Mouse (Mus musculus) MEL (cell line): ENCODE results near the gene S100a6. TPM values are rescaled to one million over a fixed set of nuclear protein-coding genes. Genes with fewer than 3 reads are reported as not detected.

Experiments used
- DNase-seq: peaks from one replicate; pipeline ENCODE4 v3.0.0; 2011; ENCODE audit warnings: low read depth, low spot score
- H3K27ac ChIP-seq: 2 replicates; pipeline ENCODE4 v1.5.1; 2012; ENCODE audit warnings: low read depth, mild to moderate bottlenecking, control low read depth, low read length, moderate library complexity; ENCODE audit not compliant: control insufficient read depth
- H3K27me3 ChIP-seq, 2 experiments: fragments of 150-350 bp in 1 of 2; sonication (generic) in 1 of 2; 2 replicates each; pipeline ENCODE4 v1.6.1; 2012; ENCODE audit warnings: low read length in 2 of 2, mild to moderate bottlenecking in 2 of 2, improper control_type of control experiment in 1 of 2, moderate library complexity in 1 of 2; ENCODE audit not compliant: insufficient read depth in 2 of 2, control insufficient read depth in 1 of 2
- H3K36me3 ChIP-seq, 2 experiments: 2 replicates each; pipeline ENCODE4 v1.6.1; 2012 to 2014; ENCODE audit warnings: low read length in 2 of 2, improper control_type of control experiment in 1 of 2, inconsistent platforms in 1 of 2, mild to moderate bottlenecking in 1 of 2; ENCODE audit not compliant: insufficient read depth in 2 of 2, control insufficient read depth in 1 of 2
- H3K4me1 ChIP-seq, 2 experiments: fragments of 150-350 bp in 1 of 2; sonication (generic) in 1 of 2; 2 replicates each; pipeline ENCODE4 v1.6.1; 2012; ENCODE audit warnings: low read length in 2 of 2, improper control_type of control experiment in 1 of 2, mild to moderate bottlenecking in 1 of 2; ENCODE audit not compliant: insufficient read depth in 2 of 2, control insufficient read depth in 1 of 2
- H3K4me3 ChIP-seq, 2 experiments: fragments of 150-350 bp in 1 of 2; sonication (generic) in 1 of 2; 2 replicates each; pipeline ENCODE4 v1.5.1; 2012; ENCODE audit warnings: low read depth in 2 of 2, low read length in 2 of 2, mild to moderate bottlenecking in 2 of 2, moderate library complexity in 2 of 2, control low read depth in 1 of 2, improper control_type of control experiment in 1 of 2; ENCODE audit not compliant: control insufficient read depth in 1 of 2, insufficient read depth in 1 of 2
- H3K79me2 ChIP-seq: 2 replicates; pipeline ENCODE4 v1.6.1; 2012; ENCODE audit warnings: mild to moderate bottlenecking, low read length, moderate library complexity; ENCODE audit not compliant: control insufficient read depth, poor library complexity, insufficient read depth
- H3K9ac ChIP-seq: 2 replicates; pipeline ENCODE4 v1.6.1; 2012; ENCODE audit warnings: low read depth, mild to moderate bottlenecking, control low read depth, low read length, moderate library complexity; ENCODE audit not compliant: control insufficient read depth, poor library complexity, severe bottlenecking
- H3K9me3 ChIP-seq: fragments of 150-350 bp; sonication (generic); replicated peaks from 2 replicates; pipeline ENCODE4 v1.6.1; 2012; ENCODE audit warnings: mild to moderate bottlenecking, low read length, improper control_type of control experiment, moderate library complexity; ENCODE audit not compliant: insufficient read depth
- CHD2 ChIP-seq: IDR thresholded peaks from 2 replicates; pipeline ENCODE4 v1.6.1; 2011; ENCODE audit warnings: low read length, improper control_type of control experiment
- CTCF ChIP-seq, 3 experiments: IDR thresholded peaks in 2 of 3; conservative IDR thresholded peaks in 1 of 3; 2 replicates each; pipeline ENCODE4 v1.5.1; 2011 to 2012; ENCODE audit warnings: low read length in 3 of 3, low read depth in 2 of 3, mild to moderate bottlenecking in 2 of 3, improper control_type of control experiment in 1 of 3, inconsistent platforms in 1 of 3, mixed read lengths in 1 of 3, moderate library complexity in 1 of 3; ENCODE audit not compliant: control insufficient read depth in 1 of 3, insufficient read depth in 1 of 3, poor library complexity in 1 of 3, severe bottlenecking in 1 of 3
- E2F4 ChIP-seq: IDR thresholded peaks from 2 replicates; pipeline ENCODE4 v1.6.1; 2011; ENCODE audit warnings: low read depth, low read length, improper control_type of control experiment, borderline replicate concordance
- ELF1 ChIP-seq: IDR thresholded peaks from 2 replicates; pipeline ENCODE4 v1.6.1; 2014; ENCODE audit warnings: low read depth, mild to moderate bottlenecking, inconsistent platforms, low read length, improper control_type of control experiment, moderate library complexity
- ETS1 ChIP-seq: IDR thresholded peaks from 2 replicates; pipeline ENCODE4 v1.6.1; 2012; ENCODE audit warnings: low read depth, mild to moderate bottlenecking, inconsistent platforms, low read length, improper control_type of control experiment, moderate library complexity
- GABPA ChIP-seq: IDR thresholded peaks from 2 replicates; pipeline ENCODE4 v1.6.1; 2012; ENCODE audit warnings: low read depth, mild to moderate bottlenecking, inconsistent platforms, low read length, improper control_type of control experiment, moderate library complexity
- GATA1 ChIP-seq: IDR thresholded peaks from 2 replicates; pipeline ENCODE4 v1.6.1; 2011; ENCODE audit warnings: low read depth, low read length, improper control_type of control experiment
- KAT2A ChIP-seq: conservative IDR thresholded peaks from 2 replicates; pipeline ENCODE4 v1.6.1; 2012; ENCODE audit warnings: low read depth, low read length, improper control_type of control experiment, inconsistent platforms
- MAFK ChIP-seq: IDR thresholded peaks from 2 replicates; pipeline ENCODE4 v1.6.1; 2011; ENCODE audit warnings: low read depth, mild to moderate bottlenecking, low read length, improper control_type of control experiment, borderline replicate concordance
- MAZ ChIP-seq: IDR thresholded peaks from 2 replicates; pipeline ENCODE4 v1.6.1; 2012; ENCODE audit warnings: low read depth, mild to moderate bottlenecking, inconsistent platforms, low read length, improper control_type of control experiment
- MXI1 ChIP-seq: IDR thresholded peaks from 2 replicates; pipeline ENCODE4 v1.6.1; 2011; ENCODE audit warnings: mild to moderate bottlenecking, low read depth, low read length, improper control_type of control experiment
- MYB ChIP-seq: IDR thresholded peaks from 2 replicates; pipeline ENCODE4 v1.6.1; 2011; ENCODE audit warnings: mild to moderate bottlenecking, low read depth, low read length, improper control_type of control experiment
- NELFE ChIP-seq: IDR thresholded peaks from 2 replicates; pipeline ENCODE4 v1.6.1; 2011; ENCODE audit warnings: low read depth, low read length, improper control_type of control experiment
- NRF1 ChIP-seq: IDR thresholded peaks from 2 replicates; pipeline ENCODE4 v1.6.1; 2014; ENCODE audit warnings: low read depth, mild to moderate bottlenecking, inconsistent platforms, low read length, improper control_type of control experiment, moderate library complexity; ENCODE audit not compliant: poor library complexity, insufficient read depth, severe bottlenecking
- POLR2AphosphoS2 ChIP-seq: IDR thresholded peaks from 2 replicates; pipeline ENCODE4 v1.6.1; 2011; ENCODE audit warnings: low read length, improper control_type of control experiment
- RAD21 ChIP-seq: IDR thresholded peaks from 2 replicates; pipeline ENCODE4 v1.6.1; 2011; ENCODE audit warnings: mild to moderate bottlenecking, low read depth, low read length, improper control_type of control experiment
- SIN3A ChIP-seq: IDR thresholded peaks from 2 replicates; pipeline ENCODE4 v1.6.1; 2012; ENCODE audit warnings: low read length, improper control_type of control experiment, inconsistent platforms
- SMC3 ChIP-seq: IDR thresholded peaks from 2 replicates; pipeline ENCODE4 v1.6.1; 2011; ENCODE audit warnings: low read depth, low read length, improper control_type of control experiment
- TAL1 ChIP-seq: IDR thresholded peaks from 2 replicates; pipeline ENCODE4 v1.6.1; 2012; ENCODE audit warnings: mild to moderate bottlenecking, inconsistent platforms, low read length, moderate library complexity, mixed read lengths
- TCF12 ChIP-seq: IDR thresholded peaks from 2 replicates; pipeline ENCODE4 v1.6.1; 2014; ENCODE audit warnings: low read depth, mild to moderate bottlenecking, inconsistent platforms, low read length, improper control_type of control experiment, moderate library complexity
- USF2 ChIP-seq, 2 experiments: IDR thresholded peaks; 2 replicates each; pipeline ENCODE4 v1.6.1; 2011 to 2012; ENCODE audit warnings: improper control_type of control experiment in 2 of 2, low read length in 2 of 2, borderline replicate concordance in 1 of 2, inconsistent platforms in 1 of 2, low read depth in 1 of 2, mild to moderate bottlenecking in 1 of 2; ENCODE audit not compliant: insufficient read depth in 1 of 2
- ZKSCAN1 ChIP-seq: IDR thresholded peaks from 2 replicates; pipeline ENCODE4 v1.6.1; 2012; ENCODE audit warnings: low read depth, mild to moderate bottlenecking, inconsistent platforms, low read length, improper control_type of control experiment, moderate library complexity
- ZMIZ1 ChIP-seq: IDR thresholded peaks from 2 replicates; pipeline ENCODE4 v1.6.1; 2012; ENCODE audit warnings: low read depth, mild to moderate bottlenecking, inconsistent platforms, low read length, improper control_type of control experiment, moderate library complexity
- ZNF384 ChIP-seq: IDR thresholded peaks from 2 replicates; pipeline ENCODE4 v1.6.1; 2012; ENCODE audit warnings: low read depth, mild to moderate bottlenecking, inconsistent platforms, low read length, improper control_type of control experiment
- polyA plus RNA-seq, 2 experiments: library from polyadenylated mRNA; stranded (reverse) in 1 of 2; unstranded in 1 of 2; fragments of >175 nt in 1 of 2; fragments of >200 nt in 1 of 2; gene quantifications; 2 replicates each; pipeline versions ENCODE4 v1.2.1 to v1.2.4; 2012; ENCODE audit warnings: low replicate concordance in 2 of 2, low read depth in 1 of 2; ENCODE audit not compliant: insufficient read length in 2 of 2, insufficient read depth in 1 of 2, missing spikeins in 1 of 2
- total RNA-seq: library from RNA; depleted of rRNA; stranded (reverse); fragments of 300-350 nt; gene quantifications from 2 replicates; pipeline ENCODE4 v1.2.3, GENCODE M21; 2012

S100a6 gene
- total and polyA plus RNA-seq, 3 experiments = 0.85 to 4.7 TPM; not detected in 1

DNA sequence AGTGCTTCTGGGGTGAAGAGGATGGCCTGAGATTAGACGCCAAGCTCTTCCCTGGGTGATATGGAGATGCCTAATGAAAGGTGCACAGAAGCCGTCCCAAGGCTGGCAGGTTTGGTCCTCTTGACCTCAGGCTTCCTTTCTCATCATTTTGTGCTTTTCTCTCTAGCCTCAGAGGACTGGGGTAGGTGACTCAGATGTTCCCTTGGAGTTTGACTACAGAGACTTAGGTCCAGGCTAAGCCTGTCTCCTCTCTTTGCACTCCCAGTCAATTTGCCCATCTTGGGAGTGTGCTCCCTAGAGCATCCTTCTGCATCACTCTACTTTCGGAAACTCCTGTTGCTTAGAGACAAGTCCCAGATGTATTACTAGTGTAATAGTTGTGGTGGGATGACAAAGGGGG, 5.3 kb upstream of the S100a6 start (continued):
- no peak for TF ChIP-seq RAD21

DNA sequence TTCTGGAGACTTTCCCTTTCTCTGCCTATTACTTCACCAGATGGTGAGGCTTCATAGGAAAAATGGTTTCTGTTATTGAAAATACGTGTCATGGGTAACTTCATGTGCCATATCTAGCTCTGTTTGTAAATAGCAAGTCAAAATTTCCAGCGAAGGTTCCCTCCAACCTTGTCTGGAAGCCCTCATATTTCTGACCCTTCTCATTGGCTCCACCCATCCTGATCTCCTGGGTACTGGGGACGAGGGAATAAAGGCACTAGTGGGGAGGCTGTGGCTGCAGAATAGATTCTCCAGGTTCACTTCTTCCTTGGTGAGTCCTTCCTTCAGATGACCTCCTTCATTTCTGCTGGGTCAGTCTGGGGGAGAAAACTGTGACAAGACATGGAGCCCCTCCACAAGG, 4.5 kb upstream of the S100a6 start, which contains the start of gene S100a5:
S100a5 (plus strand) TSS at position 301 of the 400 bp plus-strand sequence.
- H3K27ac ChIP-seq = no peak within 1 kb of the TSS
- H3K9me3 ChIP-seq = no peaks in the 10 kb centered on the region
- H3K27me3 ChIP-seq = no peaks in the 10 kb centered on the region
- peaks cover 8 to 37% of the 10 kb centered on the region in 2 experiments for H3K4me1 ChIP-seq
- H3K79me2 ChIP-seq = no peaks in the 10 kb centered on the region
- TF ChIP-seq ZNF384 (no peak), GABPA (no peak), CHD2 (no peak), NELFE (no peak), USF2 (IDR thresholded peaks at IDR 0.05; ENCODE audit: borderline replicate concordance in 1 of 2, insufficient read depth in 1 of 2, low read depth in 1 of 2, low read length in 2 of 2) (no peak), SMC3 (no peak), SIN3A (no peak), GATA1 (no peak), ZKSCAN1 (no peak), TCF12 (no peak), MAFK (no peak), MYB (no peak), POLR2AphosphoS2 (no peak), ETS1 (no peak), ELF1 (no peak), MXI1 (no peak), ZMIZ1 (no peak), MAZ (no peak)
- H3K4me3 ChIP-seq = no peak within 1 kb of the TSS
- no peak for DNase-seq
- H3K9ac ChIP-seq = no peak within 1 kb of the TSS
- peaks cover 0 to 26% of the 10 kb centered on the region in 2 experiments; a peak in 2 of 4 replicates for H3K36me3 ChIP-seq

DNA sequence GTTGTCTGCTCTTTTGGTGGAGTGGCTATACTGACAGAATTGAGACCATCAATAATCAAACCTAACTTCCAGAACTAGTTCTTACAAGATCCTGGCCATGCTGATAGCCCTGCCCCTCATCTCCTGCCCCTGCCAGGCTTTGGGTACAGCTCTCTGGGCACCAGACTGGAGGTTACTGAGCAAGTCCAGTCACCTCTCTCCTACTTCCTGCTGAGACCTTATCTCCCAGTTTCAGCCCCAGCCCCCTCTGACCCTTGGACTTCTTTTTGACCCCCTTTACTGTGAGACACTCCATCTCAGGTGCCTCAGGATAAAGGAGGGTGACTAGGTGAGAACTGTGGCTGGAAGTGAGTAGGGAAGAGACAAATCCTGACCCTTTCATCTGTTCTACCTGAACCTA, 3.6 kb upstream of the S100a6 start:
- DNase-seq = no peak
- Histone ChIP-seq H3K36me3 (peaks cover 0 to 27% of the 10 kb centered on the region in 2 experiments; a peak in 2 of 4 replicates), H3K4me3 (no peak overlapping the region), H3K4me1 (peaks cover 8 to 37% of the 10 kb centered on the region in 2 experiments), H3K79me2 (no peaks in the 10 kb centered on the region), H3K9me3 (no peaks in the 10 kb centered on the region), H3K27ac (no peak overlapping the region), H3K9ac (no peak overlapping the region), H3K27me3 (no peaks in the 10 kb centered on the region)
- TF ChIP-seq KAT2A (no peak), MAZ (no peak), MAFK (no peak), TAL1 (no peak), E2F4 (no peak), USF2 (IDR thresholded peaks at IDR 0.05; ENCODE audit: borderline replicate concordance in 1 of 2, insufficient read depth in 1 of 2, low read depth in 1 of 2, low read length in 2 of 2) (no peak), GATA1 (no peak), NRF1 (no peak), CTCF (IDR thresholded peaks at IDR 0.05 in 2 of 3, conservative IDR thresholded peaks at IDR 0.05 in 1 of 3; ENCODE audit: control insufficient read depth in 1 of 3, insufficient read depth in 1 of 3, low read depth in 2 of 3, low read length in 3 of 3, poor library complexity in 1 of 3, severe bottlenecking in 1 of 3) (no peak)
